Mouse (Mus musculus) ES-Bruce4 (cell line): ENCODE measurements around the gene Eps15.

Experiments
- CTCF ChIP-seq: IDR thresholded peaks from one replicate; pipeline ENCODE4 v1.8.1; 2011; ENCODE audit warnings: low read depth, low read length
- EP300 ChIP-seq: IDR thresholded peaks from 2 replicates; pipeline ENCODE4 v1.6.1; 2011; ENCODE audit warnings: low read depth, low read length; ENCODE audit not compliant: insufficient read depth
- POLR2A ChIP-seq: IDR thresholded peaks from one replicate; pipeline ENCODE4 v1.8.1; 2011; ENCODE audit warnings: low read length; ENCODE audit not compliant: insufficient read depth

DNA sequence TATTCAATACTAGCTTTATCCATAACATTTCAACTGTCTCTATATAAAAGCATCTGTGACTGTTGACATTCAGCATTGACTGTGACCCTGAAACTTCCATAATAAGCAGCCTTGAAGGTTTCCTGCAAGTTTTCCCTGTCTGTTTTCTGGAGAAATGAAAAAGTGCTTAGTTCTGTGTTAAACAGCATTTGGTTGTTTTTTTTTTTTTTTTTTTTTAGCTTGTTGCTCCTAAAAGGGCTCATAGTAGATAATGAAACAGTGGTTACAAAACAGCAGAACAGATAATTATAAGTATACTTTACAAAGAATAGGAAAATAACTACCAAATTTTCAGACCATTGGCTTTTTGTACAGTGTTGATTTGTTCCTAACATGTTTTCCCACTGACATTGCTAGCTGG lies 14.6 kb downstream of the Eps15 start:
- no peak for TF ChIP-seq CTCF
- no peak for TF ChIP-seq EP300
- TF ChIP-seq POLR2A, result no peak
